Mouse (Mus musculus): Measurements from ENCODE around the gene Snd1. TPM values are rescaled to one million over a fixed set of nuclear protein-coding genes. Genes with fewer than 3 reads are reported as not detected.

Snd1 gene
- polyA plus RNA-seq, 1 experiment: 138 TPM

DNA sequence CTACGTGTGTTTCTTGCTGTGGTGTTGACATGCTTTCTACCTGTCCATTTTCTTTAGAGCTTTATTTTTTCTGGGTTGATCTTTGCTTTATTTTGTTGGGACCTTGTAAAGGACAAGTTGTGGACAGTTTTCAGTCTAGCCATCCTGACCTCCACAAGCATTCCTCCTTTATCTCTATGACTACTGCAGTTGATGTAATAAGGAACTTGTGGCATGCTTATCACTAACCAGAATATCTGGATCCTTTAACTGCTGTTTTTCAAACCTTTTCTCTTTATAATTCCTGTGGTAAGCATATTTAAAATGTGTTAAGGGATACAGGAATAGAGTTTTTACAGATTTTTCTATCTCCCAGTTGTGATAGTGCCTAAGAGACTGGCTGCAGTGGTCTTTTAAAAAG lies 204.0 kb downstream of the Snd1 start:
- Histone ChIP-seq H3K4me3 (ENCODE audit: insufficient read depth, low read length) (no peak overlapping the region), H3K4me1 (ENCODE audit: control insufficient read depth, insufficient read depth, low read length) (no peaks in the 10 kb centered on the region), H3K27ac (ENCODE audit: insufficient read depth, low read length) (no peak overlapping the region)
- TF ChIP-seq CTCF (IDR thresholded peaks at IDR 0.05; ENCODE audit: borderline replicate concordance, insufficient read depth, low read length): no peak

DNA sequence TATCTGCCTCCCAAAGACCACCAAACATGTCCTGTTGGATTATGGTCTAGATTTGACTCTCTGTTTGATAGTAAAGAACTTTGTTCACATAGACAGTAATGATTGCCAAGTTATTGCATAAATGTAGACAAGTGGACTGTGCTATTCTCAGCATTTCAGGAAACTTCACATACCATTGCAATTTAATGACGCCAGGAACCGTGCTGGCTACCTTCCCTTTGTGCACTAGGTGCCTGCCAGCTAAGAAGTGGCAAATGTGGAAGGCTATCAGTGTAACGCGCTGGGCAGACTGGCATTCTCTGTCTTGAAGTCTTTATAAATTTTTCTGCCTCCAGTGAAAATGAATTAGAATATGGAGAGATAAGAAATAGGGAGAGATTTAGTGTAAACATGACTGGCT lies 205.6 kb downstream of the Snd1 start:
- TF ChIP-seq POLR2A (IDR thresholded peaks at IDR 0.05; ENCODE audit: low read depth, low read length) (no peak), CTCF (IDR thresholded peaks at IDR 0.05; ENCODE audit: borderline replicate concordance, insufficient read depth, low read length) (no peak)
- H3K27ac ChIP-seq (ENCODE audit: insufficient read depth, low read length): no peak overlapping the region
- no peak overlapping the region for H3K4me3 ChIP-seq (ENCODE audit: insufficient read depth, low read length)
- no peaks in the 10 kb centered on the region for H3K4me1 ChIP-seq (ENCODE audit: control insufficient read depth, insufficient read depth, low read length)

GRCm38 (mm10) chr6:28681521-28682457 lies 206.8 kb downstream of the Snd1 start:
- no peak overlapping the region for H3K27ac ChIP-seq (ENCODE audit: insufficient read depth, low read length)
- no peak overlapping the region for H3K4me3 ChIP-seq (ENCODE audit: insufficient read depth, low read length)
- no peaks in the 10 kb centered on the region for H3K4me1 ChIP-seq (ENCODE audit: control insufficient read depth, insufficient read depth, low read length)
- TF ChIP-seq CTCF (IDR thresholded peaks at IDR 0.05; ENCODE audit: borderline replicate concordance, insufficient read depth, low read length): no peak
- no peak for TF ChIP-seq POLR2A (IDR thresholded peaks at IDR 0.05; ENCODE audit: low read depth, low read length)

DNA sequence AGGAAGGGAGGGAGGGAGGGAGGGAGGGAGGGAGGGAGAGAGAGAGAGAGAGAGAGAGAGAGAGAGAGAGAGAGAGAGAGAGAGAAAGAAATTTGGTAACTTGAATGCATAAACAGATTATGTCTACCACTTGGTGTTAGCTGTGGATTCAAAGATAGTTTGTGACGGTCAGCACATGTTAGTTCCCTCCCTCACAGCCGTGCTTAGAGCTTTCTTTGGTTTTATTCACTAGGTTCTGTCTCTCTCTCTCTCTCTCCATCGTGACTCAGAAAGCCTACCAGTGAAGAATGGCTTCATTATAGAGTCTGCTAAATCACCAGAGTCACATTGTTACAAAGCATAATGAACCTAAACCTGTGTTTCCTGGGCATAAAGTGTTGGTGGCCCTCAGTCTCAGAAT lies 210.1 kb downstream of the Snd1 start:
- Histone ChIP-seq H3K4me1 (ENCODE audit: control insufficient read depth, insufficient read depth, low read length) (no peaks in the 10 kb centered on the region), H3K27ac (ENCODE audit: insufficient read depth, low read length) (no peak overlapping the region), H3K4me3 (ENCODE audit: insufficient read depth, low read length) (no peak overlapping the region)
- TF ChIP-seq POLR2A (IDR thresholded peaks at IDR 0.05; ENCODE audit: low read depth, low read length) (no peak), CTCF (IDR thresholded peaks at IDR 0.05; ENCODE audit: borderline replicate concordance, insufficient read depth, low read length) (no peak)

DNA sequence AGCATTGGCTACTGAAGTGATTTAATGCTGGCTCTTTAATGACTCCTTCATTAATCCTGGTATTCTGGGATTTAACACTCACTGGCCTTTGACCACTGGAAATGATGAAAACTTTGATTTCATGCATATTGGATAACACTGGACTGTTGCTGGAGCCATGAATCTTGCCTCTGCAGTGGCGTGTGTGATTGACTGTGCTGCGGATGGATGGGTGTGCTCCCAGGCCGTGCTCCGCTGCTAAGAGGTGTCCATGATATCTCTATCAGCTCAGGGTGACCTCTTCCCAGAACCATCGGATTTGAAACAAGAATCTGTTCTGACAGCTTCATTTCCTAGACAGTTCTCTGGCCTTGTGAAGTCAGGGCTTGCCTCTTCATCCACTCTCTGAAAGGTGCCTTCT lies 210.8 kb downstream of the Snd1 start:
- Histone ChIP-seq H3K27ac (ENCODE audit: insufficient read depth, low read length) (no peak overlapping the region), H3K4me1 (ENCODE audit: control insufficient read depth, insufficient read depth, low read length) (no peaks in the 10 kb centered on the region), H3K4me3 (ENCODE audit: insufficient read depth, low read length) (no peak overlapping the region)
- TF ChIP-seq POLR2A (IDR thresholded peaks at IDR 0.05; ENCODE audit: low read depth, low read length) (no peak), CTCF (IDR thresholded peaks at IDR 0.05; ENCODE audit: borderline replicate concordance, insufficient read depth, low read length) (no peak)

- H3K4me1 ChIP-seq (ENCODE audit: control insufficient read depth, insufficient read depth, low read length): no peaks in the 10 kb centered on the region
- H3K4me3 ChIP-seq (ENCODE audit: insufficient read depth, low read length): no peak overlapping the region
- no peak for TF ChIP-seq CTCF (IDR thresholded peaks at IDR 0.05; ENCODE audit: borderline replicate concordance, insufficient read depth, low read length)
- TF ChIP-seq POLR2A (IDR thresholded peaks at IDR 0.05; ENCODE audit: low read depth, low read length): no peak
- no peak overlapping the region for H3K27ac ChIP-seq (ENCODE audit: insufficient read depth, low read length)
Measured at GRCm38 (mm10) chr6:28687776-28688175, 212.8 kb downstream of the Snd1 start.

DNA sequence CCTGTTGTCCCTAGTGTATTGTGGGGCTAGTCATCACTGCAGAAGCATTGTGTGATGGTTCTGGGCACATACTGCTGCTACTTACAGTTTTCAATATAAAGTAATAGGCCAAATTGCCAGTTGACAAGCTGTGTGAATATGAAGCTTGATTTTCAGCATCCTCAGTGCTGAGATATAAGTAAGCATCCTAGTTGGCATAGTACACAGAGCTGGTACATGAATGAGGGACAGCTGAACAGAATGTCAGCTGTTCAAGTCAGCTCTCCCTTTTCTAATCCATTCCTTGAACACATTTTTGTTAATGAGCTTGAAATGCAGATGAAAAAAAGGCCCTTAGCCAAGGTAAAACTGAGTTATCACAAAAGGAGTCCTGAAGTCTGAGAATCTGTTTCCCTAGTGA lies 217.7 kb downstream of the Snd1 start:
- Histone ChIP-seq H3K4me1 (ENCODE audit: control insufficient read depth, insufficient read depth, low read length) (peaks cover 11% of the 10 kb centered on the region), H3K27ac (ENCODE audit: insufficient read depth, low read length) (no peak overlapping the region), H3K4me3 (ENCODE audit: insufficient read depth, low read length) (no peak overlapping the region)
- TF ChIP-seq POLR2A (IDR thresholded peaks at IDR 0.05; ENCODE audit: low read depth, low read length): no peak
- TF ChIP-seq CTCF (IDR thresholded peaks at IDR 0.05; ENCODE audit: borderline replicate concordance, insufficient read depth, low read length): no peak

- TF ChIP-seq POLR2A (IDR thresholded peaks at IDR 0.05; ENCODE audit: low read depth, low read length): no peak
- TF ChIP-seq CTCF (IDR thresholded peaks at IDR 0.05; ENCODE audit: borderline replicate concordance, insufficient read depth, low read length): no peak
- H3K27ac ChIP-seq (ENCODE audit: insufficient read depth, low read length): peak overlapping the region; percentile 76
Measured at GRCm38 (mm10) chr6:28697214-28697613, 222.3 kb downstream of the Snd1 start.

GRCm38 (mm10) chr6:28704612-28705011 lies 229.7 kb downstream of the Snd1 start:
- H3K27ac ChIP-seq (ENCODE audit: insufficient read depth, low read length): peak overlapping the region; percentile 72
- TF ChIP-seq POLR2A (IDR thresholded peaks at IDR 0.05; ENCODE audit: low read depth, low read length) (no peak), CTCF (IDR thresholded peaks at IDR 0.05; ENCODE audit: borderline replicate concordance, insufficient read depth, low read length) (no peak)
- no peak overlapping the region for H3K4me3 ChIP-seq (ENCODE audit: insufficient read depth, low read length)
- peaks cover 9% of the 10 kb centered on the region for H3K4me1 ChIP-seq (ENCODE audit: control insufficient read depth, insufficient read depth, low read length)

More at GRCm38 (mm10) chr6:28697214-28697613, 222.3 kb downstream of the Snd1 start:
- Histone ChIP-seq H3K4me1 (ENCODE audit: control insufficient read depth, insufficient read depth, low read length) (peaks cover 13% of the 10 kb centered on the region), H3K4me3 (ENCODE audit: insufficient read depth, low read length) (no peak overlapping the region)

DNA sequence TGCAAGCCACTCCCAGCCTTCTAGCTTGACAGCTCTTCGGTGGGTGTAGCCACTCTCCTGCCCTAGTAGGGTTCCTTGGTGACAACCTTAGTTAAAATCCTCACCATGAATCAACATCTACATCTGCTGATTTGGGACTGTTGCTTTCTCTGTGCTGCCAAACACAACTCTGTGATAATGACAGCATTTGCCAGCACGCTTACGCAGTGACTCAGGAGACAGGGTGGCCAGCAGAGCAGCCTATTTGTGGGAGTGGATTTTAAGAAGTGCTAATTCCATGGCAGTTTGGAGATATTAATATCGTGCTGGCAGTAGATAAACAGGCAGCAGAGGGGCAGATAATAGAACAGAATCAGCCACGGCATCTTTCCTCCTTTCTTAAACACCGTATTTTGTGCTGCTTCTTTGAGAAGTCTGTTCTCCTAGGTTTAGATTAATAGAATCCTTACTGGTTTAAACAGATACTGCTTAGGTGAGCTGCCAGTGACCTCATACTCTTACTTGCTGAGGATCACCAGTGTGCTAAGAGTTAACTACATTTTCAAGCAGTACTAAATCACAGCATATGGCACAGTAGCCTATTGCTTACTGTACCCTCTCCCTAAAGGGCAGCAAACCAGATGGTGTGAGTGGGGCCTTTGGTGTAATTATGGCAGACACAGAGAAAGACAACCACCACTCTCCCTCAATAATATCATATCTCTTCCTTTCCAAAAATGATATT lies 230.6 kb downstream of the Snd1 start:
- Histone ChIP-seq H3K4me1 (ENCODE audit: control insufficient read depth, insufficient read depth, low read length) (peaks cover 9% of the 10 kb centered on the region), H3K4me3 (ENCODE audit: insufficient read depth, low read length) (no peak overlapping the region), H3K27ac (ENCODE audit: insufficient read depth, low read length) (peak overlapping the region; percentile 72)
- TF ChIP-seq POLR2A (IDR thresholded peaks at IDR 0.05; ENCODE audit: low read depth, low read length): no peak
- no peak for TF ChIP-seq CTCF (IDR thresholded peaks at IDR 0.05; ENCODE audit: borderline replicate concordance, insufficient read depth, low read length)

All from embryonic fibroblast, embryonic 13.5 days (primary cell).